Mouse (Mus musculus) layer of hippocampus, adult 9-10 months (tissue): Measurements from ENCODE around the gene Eipr1.

Source experiments
- DNase-seq: peaks from one replicate; pipeline ENCODE4 v3.0.0; 2022; ENCODE audit warnings: low spot score

Gene Eipr1

GRCm38 (mm10) chr12:28775627-28776026 lies 24.0 kb downstream of the Eipr1 start:
- DNase-seq: no peak

DNA sequence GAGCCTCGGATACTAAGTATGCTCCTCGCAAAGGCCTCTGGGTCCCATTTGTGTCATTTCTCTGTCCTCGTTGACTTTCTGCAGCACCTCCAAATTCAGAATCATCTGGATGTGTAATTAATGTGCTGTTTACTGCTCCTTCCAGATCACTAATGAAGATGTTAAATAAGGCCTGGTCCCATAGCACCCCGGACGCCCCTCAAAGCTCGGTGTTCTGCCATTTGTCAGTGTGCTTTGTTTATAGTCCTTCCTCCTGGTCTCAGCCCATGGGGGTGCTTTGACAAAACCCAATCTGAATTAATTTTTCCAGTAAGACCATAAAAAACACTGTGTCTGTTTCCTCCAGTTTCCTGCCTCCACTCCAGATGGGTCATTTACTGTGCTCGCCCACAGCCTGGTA lies 28.6 kb downstream of the Eipr1 start:
- no peak for DNase-seq

DNA sequence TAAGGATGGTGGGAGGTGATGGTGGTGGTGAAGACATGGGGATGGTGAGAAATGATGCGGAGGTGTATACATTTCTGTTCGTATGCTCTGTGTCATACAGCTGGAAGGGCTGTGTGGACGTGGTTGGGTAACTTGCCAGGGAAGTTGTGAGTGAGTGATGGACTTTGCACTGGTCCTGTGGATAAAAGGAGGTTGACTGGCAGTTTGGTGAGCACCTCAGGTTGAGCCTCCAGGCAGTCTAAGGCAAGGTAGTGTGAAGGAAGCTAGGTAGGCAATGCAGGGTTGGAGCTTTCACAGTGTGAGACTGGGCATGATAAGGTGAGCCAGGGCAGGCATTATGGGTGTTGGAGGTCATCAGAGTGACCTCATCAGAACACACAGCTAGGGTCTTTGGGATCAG lies 31.0 kb downstream of the Eipr1 start:
- no peak for DNase-seq

- DNase-seq: no peak
These were observed 32.8 kb downstream of the Eipr1 start for GRCm38 (mm10) chr12:28784355-28784754.

DNA sequence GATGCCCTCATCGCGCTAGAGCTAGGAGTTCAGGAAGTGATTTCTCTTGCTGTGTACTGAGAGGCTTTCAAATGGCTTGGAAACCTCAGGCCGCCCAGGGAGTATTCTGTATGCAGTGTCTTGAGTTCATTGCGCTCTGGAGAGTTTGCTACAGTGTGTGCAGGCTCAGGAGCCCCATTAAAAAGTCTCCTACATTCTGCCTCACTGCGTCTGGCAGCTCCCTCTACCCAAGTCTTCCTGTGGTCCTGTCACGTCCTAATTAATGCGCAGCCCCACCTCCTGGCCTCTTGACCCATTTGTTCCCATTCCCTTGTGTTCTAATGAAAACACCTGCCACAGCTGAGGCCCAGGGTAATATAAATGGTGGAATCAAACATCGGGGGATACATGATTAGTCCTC lies 33.3 kb downstream of the Eipr1 start:
- DNase-seq: no peak

GRCm38 (mm10) chr12:28785299-28785698 lies 33.7 kb downstream of the Eipr1 start:
- DNase-seq: no peak

DNA sequence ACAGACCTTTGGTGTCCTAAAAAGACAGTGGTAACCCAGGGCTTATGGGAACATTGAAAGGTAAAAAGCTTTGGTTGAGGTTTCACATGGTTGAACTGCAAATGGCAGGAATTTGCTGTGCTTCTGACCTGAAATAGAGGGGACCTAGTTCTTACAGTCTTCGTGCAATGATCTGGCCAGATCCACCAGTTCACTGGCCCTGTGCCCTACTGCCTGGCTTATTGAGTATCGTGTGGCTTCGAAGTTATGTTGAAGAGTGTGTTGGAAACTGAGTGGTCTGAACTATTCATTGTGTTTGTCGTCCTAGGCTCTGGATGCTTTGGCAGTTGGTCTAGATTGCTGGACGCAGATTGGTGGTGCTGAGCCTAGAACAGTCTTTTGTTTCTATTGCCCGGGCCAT lies 34.7 kb downstream of the Eipr1 start:
- no peak for DNase-seq

DNA sequence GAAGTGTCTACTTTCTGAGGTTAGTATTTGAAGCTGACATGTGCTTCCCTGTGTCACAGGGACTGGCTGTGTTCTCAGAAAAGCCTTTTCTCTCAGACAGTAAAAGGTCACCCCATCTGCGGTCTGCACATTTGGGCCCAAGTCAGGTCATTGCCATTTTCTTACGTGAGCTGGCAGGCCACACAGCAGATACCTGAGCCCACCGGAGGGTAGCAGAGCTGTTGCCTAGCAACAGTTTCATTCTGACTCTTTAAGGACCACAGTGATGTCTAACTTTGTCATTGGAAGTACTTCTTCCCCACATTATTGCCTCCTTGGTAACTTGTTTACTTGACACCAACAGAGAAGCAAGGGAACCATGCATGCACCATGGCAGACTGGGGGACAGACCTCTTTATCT lies 41.0 kb downstream of the Eipr1 start:
- no peak for DNase-seq

DNA sequence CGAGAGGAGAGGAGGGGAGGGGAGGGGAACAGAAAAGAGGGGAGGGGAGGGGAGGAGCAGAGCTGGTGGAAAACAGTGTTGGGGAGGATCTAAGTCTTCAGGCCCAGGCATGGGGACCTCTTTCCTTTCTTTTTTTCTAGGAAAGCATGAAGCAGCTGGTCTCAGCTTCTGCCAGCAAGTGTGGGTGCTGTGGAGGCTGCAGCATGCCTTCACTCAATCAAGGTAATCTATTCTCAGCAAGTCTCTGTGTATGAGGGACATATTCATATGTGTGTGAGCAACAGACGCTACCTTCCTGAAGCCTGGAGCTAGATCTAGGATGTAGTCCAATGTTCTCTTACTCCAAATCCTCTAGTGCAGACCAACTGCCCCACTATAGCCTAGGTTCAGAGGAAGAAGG lies 42.1 kb downstream of the Eipr1 start:
- no peak for DNase-seq

GRCm38 (mm10) chr12:28795041-28795440 lies 43.4 kb downstream of the Eipr1 start:
- DNase-seq: no peak

- no peak for DNase-seq
These were observed 45.3 kb downstream of the Eipr1 start for GRCm38 (mm10) chr12:28796881-28797420.

- DNase-seq: no peak
These were observed 48.3 kb downstream of the Eipr1 start for GRCm38 (mm10) chr12:28799798-28800411.

- DNase-seq: no peak
These were observed 48.8 kb downstream of the Eipr1 start for GRCm38 (mm10) chr12:28800423-28800822.

DNA sequence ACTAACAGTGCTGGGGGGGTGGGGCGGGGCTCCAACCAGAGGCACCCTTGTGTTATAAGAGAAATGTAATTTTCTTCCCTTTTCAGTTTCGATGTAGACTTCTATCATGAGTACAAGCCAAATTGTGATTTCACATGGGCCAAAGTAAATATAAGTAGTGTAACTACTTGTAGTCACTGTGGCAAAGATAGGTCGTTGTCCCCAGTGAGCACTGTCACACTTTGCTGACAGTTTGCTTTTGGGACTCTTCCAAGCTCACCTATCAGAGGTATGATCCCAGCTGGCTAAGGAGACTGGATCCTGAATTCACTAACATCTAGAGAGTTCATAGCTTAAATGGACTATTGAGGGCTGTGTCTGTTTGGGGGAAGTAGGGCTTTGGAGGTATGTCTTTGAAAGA lies 49.3 kb downstream of the Eipr1 start:
- no peak for DNase-seq

DNA sequence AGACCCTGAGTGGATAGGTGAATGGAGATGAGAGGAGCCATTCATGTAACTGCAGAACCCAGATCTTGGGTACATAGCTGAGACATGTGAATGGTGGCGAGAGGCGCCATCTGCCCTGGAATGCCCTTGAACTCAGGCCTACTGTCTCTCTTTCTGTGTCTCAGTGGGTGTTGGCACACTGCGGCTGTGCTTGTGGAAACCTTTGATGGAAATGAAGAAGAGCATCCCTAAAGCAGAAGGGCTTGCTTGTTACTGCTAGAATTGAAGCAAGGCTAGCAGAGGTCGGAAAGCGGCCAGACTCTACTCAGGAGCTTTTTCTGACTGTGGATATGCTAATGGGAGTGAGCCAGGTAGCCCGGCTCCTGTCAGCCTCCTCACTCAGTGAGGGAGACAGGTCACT lies 50.1 kb downstream of the Eipr1 start:
- DNase-seq: no peak

GRCm38 (mm10) chr12:28803043-28803442 lies 51.4 kb downstream of the Eipr1 start:
- DNase-seq: no peak

- no peak for DNase-seq
These were observed 53.2 kb downstream of the Eipr1 start for GRCm38 (mm10) chr12:28804558-28805481.

GRCm38 (mm10) chr12:28808786-28809375 lies 57.3 kb downstream of the Eipr1 start:
- DNase-seq: no peak

DNA sequence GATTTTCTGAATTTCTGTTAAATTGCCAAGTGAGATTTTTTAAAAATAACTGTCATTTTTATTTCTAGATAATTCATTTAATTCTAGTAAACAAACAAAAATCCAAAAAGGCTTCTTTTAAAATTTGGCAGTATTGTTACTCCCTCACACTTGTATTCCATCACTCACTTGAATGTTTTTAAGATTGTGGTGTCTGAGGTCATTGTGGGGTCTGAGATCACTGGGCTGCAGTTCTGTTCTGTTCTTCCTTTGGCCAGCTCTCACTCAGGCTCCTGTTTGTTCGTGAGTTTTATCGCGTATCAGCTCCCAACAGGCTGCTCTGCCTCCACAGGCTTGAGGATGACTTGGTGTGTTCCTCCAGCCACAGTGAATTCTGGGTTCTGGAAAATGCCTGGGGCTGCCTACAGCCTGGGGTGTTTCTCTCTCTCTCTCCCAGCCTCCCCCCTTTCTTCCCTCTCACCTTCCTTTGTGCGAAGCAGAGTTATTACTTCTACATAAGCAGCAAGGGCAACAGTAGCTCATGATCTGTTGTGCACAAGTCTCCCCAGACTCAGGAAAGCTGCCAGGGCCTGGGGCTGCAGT lies 58.2 kb downstream of the Eipr1 start:
- DNase-seq: no peak

GRCm38 (mm10) chr12:28816681-28817426 lies 65.3 kb downstream of the Eipr1 start:
- DNase-seq: no peak

DNA sequence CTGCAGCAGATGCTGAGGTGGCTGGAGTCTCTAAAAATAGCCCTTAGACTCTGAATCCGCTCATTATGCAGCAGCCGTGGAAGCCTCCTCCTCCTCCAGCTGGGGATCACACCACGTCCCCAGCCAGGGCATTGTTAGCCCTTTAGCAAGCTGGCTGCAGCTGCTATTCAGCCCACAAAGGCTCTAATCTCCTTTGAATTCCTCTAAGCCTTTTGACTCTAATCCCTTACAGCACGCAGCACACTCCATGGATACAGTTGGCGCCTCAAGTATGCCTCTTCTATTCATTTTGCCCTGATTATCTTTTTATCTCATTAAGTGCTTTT lies 65.8 kb downstream of the Eipr1 start:
- no peak for DNase-seq

DNA sequence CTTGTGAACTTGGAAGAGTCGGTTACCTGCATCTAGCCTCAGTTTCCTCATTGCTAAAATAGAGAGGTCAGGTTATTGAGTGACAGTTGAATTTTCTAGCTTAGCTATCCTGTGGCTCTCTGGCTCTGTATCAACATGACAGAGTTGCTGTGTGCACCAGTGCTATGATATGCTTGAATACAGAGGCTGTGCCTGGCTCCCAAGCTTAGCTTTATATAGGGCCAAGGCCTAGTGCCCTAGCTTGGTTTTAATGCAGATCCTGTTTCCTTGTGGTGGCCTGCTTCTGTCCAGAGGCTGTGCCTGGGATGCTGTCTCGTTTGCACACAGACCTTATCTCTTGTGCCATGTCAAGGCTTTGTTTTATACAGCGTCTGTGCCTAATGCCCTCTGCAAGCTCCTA lies 66.3 kb downstream of the Eipr1 start:
- no peak for DNase-seq
